Mouse (Mus musculus) neural tube, embryonic 14.5 days (tissue): ENCODE results near the gene Esr1. TPM values are rescaled to one million over a fixed set of nuclear protein-coding genes. Genes with fewer than 3 reads are reported as not detected.
"Not testable (repeated sequence)": the region's sequence is repeated elsewhere in the genome, so short reads cannot be mapped to it uniquely, and the experiment has no call there.

Source experiments
- ATAC-seq: fragments of 200-750 bp; cut with Nextera tagmentation; 2 replicates; pipeline ENCODE4 v1.8.0; 2017; ENCODE audit warnings: low read depth, mild to moderate bottlenecking, moderate TSS enrichment, moderate library complexity
- H3K27ac ChIP-seq: fragments of 300-500 bp; sonication (generic); 2 replicates; pipeline ENCODE4 v1.5.1; 2014; ENCODE audit warnings: low read depth, mild to moderate bottlenecking, control low read depth, low read length, moderate library complexity, mixed read lengths
- H3K27me3 ChIP-seq: fragments of 300-500 bp; sonication (generic); 2 replicates; pipeline ENCODE4 v1.6.1; 2014; ENCODE audit warnings: low read length; ENCODE audit not compliant: control insufficient read depth, insufficient read depth
- H3K36me3 ChIP-seq: fragments of 300-500 bp; sonication (generic); 2 replicates; pipeline ENCODE4 v1.6.1; 2014; ENCODE audit warnings: low read length, mixed read lengths; ENCODE audit not compliant: control insufficient read depth, insufficient read depth
- H3K4me1 ChIP-seq: fragments of 300-500 bp; sonication (generic); 2 replicates; pipeline ENCODE4 v1.6.1; 2014; ENCODE audit warnings: low read length; ENCODE audit not compliant: control insufficient read depth, insufficient read depth
- H3K4me2 ChIP-seq: fragments of 300-500 bp; sonication (generic); 2 replicates; pipeline ENCODE4 v1.6.1; 2014; ENCODE audit warnings: mild to moderate bottlenecking, low read depth, low read length, control low read depth
- H3K4me3 ChIP-seq: fragments of 300-500 bp; sonication (generic); 2 replicates; pipeline ENCODE4 v1.5.1; 2014; ENCODE audit warnings: low read depth, low read length, control low read depth, mixed read lengths
- H3K9ac ChIP-seq: fragments of 300-500 bp; sonication (generic); replicated peaks from 2 replicates; pipeline ENCODE4 v1.6.1; 2014; ENCODE audit warnings: low read depth, mild to moderate bottlenecking, control low read depth, low read length, mixed read lengths
- H3K9me3 ChIP-seq: fragments of 300-500 bp; sonication (generic); 2 replicates; pipeline ENCODE4 v1.6.1; 2016; ENCODE audit warnings: low read length; ENCODE audit not compliant: control insufficient read depth
- WGBS: fragments of 180-500 bp; shearing (Covaris S2); extraction: QIAGEN DNeasy Blood & Tissue Kit; methylation state at CpG from one replicate; pipeline ENCODE4 v1.1.7; 2014; 5-methylcytosine and 5-hydroxymethylcytosine counted together
- polyA plus RNA-seq: library from polyadenylated mRNA; unstranded; fragments of >200 nt; fragmentation: Nextera tagmentation; extraction: Ambion mirVana; gene quantifications from 2 replicates; pipeline ENCODE4 v1.2.1, GENCODE M21; 2014

The Esr1 gene
- polyA plus RNA-seq, 1 experiment from 2014 or later = 0.60 TPM

GRCm38 (mm10) chr10:4738311-4738710 is 126.9 kb downstream of the Esr1 start:
- Histone ChIP-seq H3K9ac (no peak overlapping the region), H3K4me3 (no peak overlapping the region), H3K4me1 (no peaks in the 10 kb centered on the region), H3K4me2 (no peak overlapping the region), H3K27me3 (no peaks in the 10 kb centered on the region), H3K27ac (no peak overlapping the region), H3K9me3 (no peaks in the 10 kb centered on the region), H3K36me3 (no peaks in the 10 kb centered on the region)
- WGBS = 94% methylated on average over 2 of the region's 2 CpGs
- no peak for ATAC-seq

GRCm38 (mm10) chr10:4751091-4751490 is 139.7 kb downstream of the Esr1 start:
- H3K4me2 ChIP-seq, H3K36me3 ChIP-seq, H3K27me3 ChIP-seq, H3K4me3 ChIP-seq, ATAC-seq, H3K4me1 ChIP-seq, H3K27ac ChIP-seq, H3K9ac ChIP-seq, H3K9me3 ChIP-seq: not testable (repeated sequence)
- WGBS = no CpG with 5 or more reads among the region's 1 CpGs

- H3K4me2 ChIP-seq = no peak overlapping the region
- no peak overlapping the region for H3K4me3 ChIP-seq
- no peaks in the 10 kb centered on the region for H3K27me3 ChIP-seq
- H3K36me3 ChIP-seq = no peaks in the 10 kb centered on the region
- WGBS = 93% methylated on average over 4 of the region's 4 CpGs
- H3K9me3 ChIP-seq = no peaks in the 10 kb centered on the region
- H3K9ac ChIP-seq = no peak overlapping the region
- H3K4me1 ChIP-seq = no peaks in the 10 kb centered on the region
- H3K27ac ChIP-seq = no peak overlapping the region
- ATAC-seq = no peak
These were observed 141.6 kb downstream of the Esr1 start for GRCm38 (mm10) chr10:4752977-4753376.

- Histone ChIP-seq H3K4me3 (no peak overlapping the region), H3K9ac (no peak overlapping the region), H3K9me3 (no peaks in the 10 kb centered on the region), H3K27ac (no peak overlapping the region), H3K36me3 (no peaks in the 10 kb centered on the region), H3K4me1 (no peaks in the 10 kb centered on the region), H3K4me2 (no peak overlapping the region), H3K27me3 (no peaks in the 10 kb centered on the region)
- no peak for ATAC-seq
- 80% methylated on average over 3 of the region's 3 CpGs for WGBS
These were observed 164.1 kb downstream of the Esr1 start for GRCm38 (mm10) chr10:4775541-4775940.

- no peaks in the 10 kb centered on the region for H3K27me3 ChIP-seq
- no peak overlapping the region for H3K27ac ChIP-seq
- H3K36me3 ChIP-seq = no peaks in the 10 kb centered on the region
- ATAC-seq = no peak
- 83% methylated on average over 6 of the region's 6 CpGs for WGBS
- no peaks in the 10 kb centered on the region for H3K9me3 ChIP-seq
- no peak overlapping the region for H3K4me2 ChIP-seq
- H3K4me1 ChIP-seq = no peaks in the 10 kb centered on the region
- no peak overlapping the region for H3K4me3 ChIP-seq
- no peak overlapping the region for H3K9ac ChIP-seq
These were observed 164.8 kb downstream of the Esr1 start for GRCm38 (mm10) chr10:4776007-4776713.

- WGBS = 82% methylated on average over 4 of the region's 4 CpGs
- no peak overlapping the region for H3K4me3 ChIP-seq
- no peak for ATAC-seq
- no peaks in the 10 kb centered on the region for H3K9me3 ChIP-seq
- H3K4me2 ChIP-seq = no peak overlapping the region
- H3K27ac ChIP-seq = no peak overlapping the region
- no peaks in the 10 kb centered on the region for H3K27me3 ChIP-seq
- no peak overlapping the region for H3K9ac ChIP-seq
- no peaks in the 10 kb centered on the region for H3K4me1 ChIP-seq
- H3K36me3 ChIP-seq = no peaks in the 10 kb centered on the region
These were observed 165.3 kb downstream of the Esr1 start for GRCm38 (mm10) chr10:4776714-4777090.

- Histone ChIP-seq H3K36me3 (no peaks in the 10 kb centered on the region), H3K9me3 (no peaks in the 10 kb centered on the region), H3K4me1 (no peaks in the 10 kb centered on the region), H3K4me3 (no peak overlapping the region), H3K27ac (no peak overlapping the region), H3K4me2 (no peak overlapping the region), H3K27me3 (no peaks in the 10 kb centered on the region), H3K9ac (no peak overlapping the region)
- ATAC-seq = no peak
- WGBS = 81% methylated on average over 3 of the region's 3 CpGs
These were observed 166.6 kb downstream of the Esr1 start for GRCm38 (mm10) chr10:4777996-4778395.

- no peak overlapping the region for H3K4me3 ChIP-seq
- H3K9me3 ChIP-seq = no peaks in the 10 kb centered on the region
- H3K27me3 ChIP-seq = no peaks in the 10 kb centered on the region
- ATAC-seq = no peak
- H3K4me2 ChIP-seq = no peak overlapping the region
- H3K9ac ChIP-seq = no peak overlapping the region
- no peaks in the 10 kb centered on the region for H3K4me1 ChIP-seq
- H3K36me3 ChIP-seq = no peaks in the 10 kb centered on the region
- no peak overlapping the region for H3K27ac ChIP-seq
- 81% methylated on average over 6 of the region's 6 CpGs for WGBS
These were observed 169.5 kb downstream of the Esr1 start for GRCm38 (mm10) chr10:4780926-4781325.

GRCm38 (mm10) chr10:4787003-4787628 is 175.7 kb downstream of the Esr1 start:
- Histone ChIP-seq H3K9ac (no peak overlapping the region), H3K9me3 (no peaks in the 10 kb centered on the region), H3K27me3 (no peaks in the 10 kb centered on the region), H3K4me2 (no peak overlapping the region), H3K27ac (no peak overlapping the region), H3K4me1 (no peaks in the 10 kb centered on the region), H3K36me3 (no peaks in the 10 kb centered on the region), H3K4me3 (no peak overlapping the region)
- 94% methylated on average over 5 of the region's 5 CpGs for WGBS
- no peak for ATAC-seq
